Mouse (Mus musculus) embryo, embryonic 9.5 days (tissue): ENCODE results near the gene Cap2.

Experiments
- DNase-seq: peaks from one replicate; pipeline ENCODE4 v3.0.0-alpha.2; 2017; ENCODE audit errors: extremely low spot score

The Cap2 gene

DNA sequence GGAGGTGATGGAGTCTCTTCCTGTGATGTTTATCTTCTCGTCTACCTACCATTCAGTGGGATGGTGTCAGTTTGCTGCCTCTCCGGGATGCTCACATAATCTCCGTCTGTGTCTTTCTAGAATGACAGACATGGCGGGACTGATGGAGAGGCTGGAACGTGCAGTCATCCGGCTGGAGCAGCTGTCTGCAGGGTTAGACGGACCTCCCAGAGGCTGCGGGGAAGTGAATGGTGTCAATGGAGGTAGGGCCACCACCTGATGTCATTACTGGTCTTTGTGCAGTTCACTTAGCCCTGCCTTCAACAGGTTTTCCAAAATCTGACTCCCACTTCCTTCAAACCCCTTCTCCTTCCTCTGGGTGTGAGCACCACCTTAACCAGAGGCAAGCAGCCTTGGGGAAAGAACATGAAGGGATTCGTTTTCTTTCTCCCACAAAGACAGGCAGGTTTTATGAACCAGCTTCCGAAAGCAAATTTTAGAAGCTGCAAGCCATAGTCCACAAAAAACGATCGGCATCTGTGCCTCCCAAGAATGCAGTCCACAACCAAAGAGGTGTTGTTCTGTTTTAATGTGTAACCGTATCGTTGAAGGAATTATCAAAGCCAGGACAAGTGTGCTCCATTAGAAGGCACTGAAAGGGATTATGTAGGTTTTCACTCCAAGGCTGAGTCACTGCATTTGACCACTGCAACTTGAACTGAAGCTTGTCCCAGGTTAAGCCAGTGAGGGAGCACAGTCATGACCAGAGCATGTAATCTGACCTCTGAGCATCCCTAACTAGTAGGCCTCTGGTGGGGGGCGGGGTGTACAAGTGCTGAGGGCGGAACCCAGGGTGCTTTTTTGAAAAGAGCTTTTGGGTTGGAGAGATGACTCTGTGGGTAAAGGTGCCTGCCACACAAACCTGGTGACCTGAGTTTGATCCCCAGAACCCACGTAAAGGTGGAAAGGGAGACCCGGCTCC is 23.9 kb downstream of the Cap2 start:
- no peak for DNase-seq

DNA sequence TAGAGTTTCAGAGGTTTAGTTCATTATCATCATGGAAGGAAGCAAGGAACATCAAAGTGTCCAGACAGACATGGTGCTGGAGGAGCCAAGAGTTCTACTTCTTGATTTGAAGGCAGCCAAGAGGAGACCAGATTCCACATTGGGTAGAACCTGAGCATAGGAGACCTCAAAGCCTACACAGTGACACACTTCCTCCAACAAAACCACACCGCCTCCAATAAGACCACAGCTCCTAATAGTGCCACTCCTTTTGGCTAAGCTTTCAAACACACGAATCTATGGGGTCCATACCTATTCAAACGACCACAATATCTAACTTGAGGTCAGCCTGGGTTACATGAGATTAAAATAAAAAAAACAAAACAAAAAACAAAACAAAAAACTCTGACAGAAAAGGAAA is 25.0 kb downstream of the Cap2 start:
- no peak for DNase-seq

GRCm38 (mm10) chr13:46527340-46527739 is 25.7 kb downstream of the Cap2 start:
- DNase-seq: no peak

DNA sequence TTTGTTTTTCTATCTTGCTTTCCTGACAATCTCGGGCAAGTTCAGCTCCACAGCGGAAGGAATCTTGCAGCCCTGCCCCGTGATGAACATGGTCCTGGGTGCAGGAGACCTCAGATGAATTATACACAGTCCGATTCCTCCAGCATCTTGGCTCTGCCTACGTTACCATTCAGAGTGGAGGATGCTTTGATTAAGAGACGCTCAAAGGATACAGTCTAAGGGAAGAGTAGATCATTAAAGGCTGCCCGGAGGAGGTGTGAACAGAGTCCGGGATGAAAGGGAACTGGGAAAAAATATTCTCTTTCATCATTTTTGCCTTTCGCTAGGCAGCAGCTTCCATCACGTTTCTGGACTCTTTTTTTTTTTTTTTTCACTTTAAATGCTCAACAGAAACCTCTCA is 27.4 kb downstream of the Cap2 start:
- DNase-seq: no peak

- no peak for DNase-seq
Observed at GRCm38 (mm10) chr13:46530546-46530945, 28.9 kb downstream of the Cap2 start.

DNA sequence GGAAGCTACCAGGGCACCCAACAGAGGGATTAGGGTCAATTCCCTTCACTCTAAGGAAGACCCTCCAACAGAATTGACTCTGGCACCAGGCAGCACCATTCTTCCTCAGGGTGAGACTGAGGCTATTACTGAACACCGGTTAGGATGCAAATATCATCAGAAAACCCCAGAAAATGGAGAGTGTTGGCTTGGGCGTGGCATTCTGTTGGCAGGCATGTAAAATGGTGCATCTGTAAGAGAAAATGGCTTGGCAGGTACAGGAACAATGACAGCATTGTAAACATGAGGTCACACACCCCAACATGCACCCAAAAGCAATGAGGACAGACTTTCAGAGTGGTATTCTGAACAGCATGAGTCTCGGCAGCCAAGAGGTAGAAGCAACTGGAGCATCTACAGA is 30.0 kb downstream of the Cap2 start:
- DNase-seq: no peak

GRCm38 (mm10) chr13:46532276-46532675 is 30.6 kb downstream of the Cap2 start:
- DNase-seq: no peak

GRCm38 (mm10) chr13:46533342-46534129 is 31.9 kb downstream of the Cap2 start:
- DNase-seq: no peak

GRCm38 (mm10) chr13:46534171-46534968 is 32.7 kb downstream of the Cap2 start:
- DNase-seq: peak; percentile 54

- DNase-seq: no peak
Observed at GRCm38 (mm10) chr13:46534969-46535785, 33.5 kb downstream of the Cap2 start.

DNA sequence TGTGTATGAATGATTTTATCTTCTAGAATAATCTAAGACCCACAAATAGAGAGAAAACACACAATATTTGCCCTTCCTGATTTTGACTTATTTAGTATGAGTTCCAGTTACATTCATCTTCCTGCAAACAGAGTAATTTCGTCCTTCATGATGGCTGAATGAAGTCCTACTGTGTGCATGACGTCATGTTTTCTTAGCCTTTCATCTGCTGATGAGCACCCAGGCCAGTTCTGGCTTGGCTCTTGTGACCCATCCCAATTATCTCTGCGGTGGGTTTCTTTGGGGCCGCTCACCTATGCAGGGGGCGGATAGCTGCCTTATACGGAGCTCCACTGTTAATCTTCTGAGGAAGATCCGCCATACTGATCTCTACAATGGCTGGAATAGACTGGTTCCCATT is 37.6 kb downstream of the Cap2 start:
- DNase-seq: no peak

GRCm38 (mm10) chr13:46540943-46541342 is 39.3 kb downstream of the Cap2 start:
- DNase-seq: no peak

DNA sequence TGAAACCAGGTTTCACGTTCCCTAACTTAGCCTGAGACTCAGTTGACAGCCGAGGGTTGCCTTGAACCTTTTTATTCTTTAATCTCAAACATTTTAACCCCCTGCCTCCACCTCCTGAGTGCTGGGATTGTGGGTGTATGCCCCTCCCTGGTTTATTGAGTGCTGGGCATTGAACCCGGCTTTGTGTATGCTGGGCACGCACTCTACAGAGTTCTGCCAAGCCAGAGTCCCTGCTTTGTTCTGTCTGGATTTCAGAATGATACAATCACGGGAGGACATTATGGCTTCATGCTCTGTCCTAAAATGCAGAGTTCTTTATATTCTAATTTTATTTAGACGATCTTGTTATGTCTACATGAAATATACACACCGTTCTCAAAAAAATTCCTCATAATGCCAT is 41.1 kb downstream of the Cap2 start:
- no peak for DNase-seq

- DNase-seq: no peak
Observed at GRCm38 (mm10) chr13:46544608-46545007, 43.0 kb downstream of the Cap2 start.

- DNase-seq: peak; percentile 42
Observed at GRCm38 (mm10) chr13:46545081-46545480, 43.4 kb downstream of the Cap2 start.

GRCm38 (mm10) chr13:46546846-46547245 is 45.2 kb downstream of the Cap2 start:
- no peak for DNase-seq

DNA sequence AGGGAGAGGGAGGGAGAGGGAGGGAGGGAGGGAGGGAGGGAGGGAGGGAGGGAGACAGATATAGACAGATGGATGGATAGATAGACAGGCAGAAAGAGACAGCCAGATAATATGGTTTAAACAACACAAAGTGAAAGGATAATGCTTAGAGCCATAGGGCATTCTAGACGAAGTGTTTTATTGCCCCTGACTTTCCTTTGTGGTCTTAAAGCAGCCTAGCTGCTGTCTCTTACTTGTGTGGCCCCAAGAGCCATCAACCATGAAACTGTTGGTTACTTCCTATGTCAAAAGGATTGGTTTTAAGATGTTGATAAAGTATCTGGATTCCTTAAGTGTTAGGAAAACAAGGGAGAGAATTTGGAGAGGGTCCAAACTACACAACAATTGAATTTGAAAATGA is 45.6 kb downstream of the Cap2 start:
- DNase-seq: no peak

GRCm38 (mm10) chr13:46548132-46548531 is 46.5 kb downstream of the Cap2 start:
- DNase-seq: no peak

DNA sequence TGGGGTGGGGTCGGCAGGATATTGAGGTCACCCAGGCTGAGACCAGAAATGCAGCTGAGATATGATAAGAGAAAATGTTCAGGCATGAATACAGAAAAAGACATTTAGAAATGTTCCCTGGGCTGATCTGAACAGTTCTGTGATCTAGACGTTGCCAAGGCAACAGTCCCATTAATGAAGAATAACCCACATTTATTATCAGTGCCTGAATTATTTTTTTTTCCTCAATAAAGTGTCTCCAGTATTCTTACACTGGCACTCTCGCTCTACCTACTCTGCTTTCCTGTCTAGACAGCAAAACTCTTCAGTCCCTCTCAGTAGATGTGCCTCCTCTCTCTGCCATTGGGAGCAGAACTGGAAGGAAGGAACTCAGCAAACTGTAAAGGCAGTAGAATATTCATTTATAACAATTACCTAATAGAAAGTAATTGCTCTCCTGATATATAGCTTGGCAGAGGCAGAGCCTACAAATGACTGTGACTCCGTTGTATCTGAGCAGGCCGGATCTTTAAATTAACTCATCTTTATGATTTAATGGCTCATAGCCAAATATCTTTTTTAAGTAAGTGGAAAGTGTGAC is 47.0 kb downstream of the Cap2 start:
- no peak for DNase-seq

DNA sequence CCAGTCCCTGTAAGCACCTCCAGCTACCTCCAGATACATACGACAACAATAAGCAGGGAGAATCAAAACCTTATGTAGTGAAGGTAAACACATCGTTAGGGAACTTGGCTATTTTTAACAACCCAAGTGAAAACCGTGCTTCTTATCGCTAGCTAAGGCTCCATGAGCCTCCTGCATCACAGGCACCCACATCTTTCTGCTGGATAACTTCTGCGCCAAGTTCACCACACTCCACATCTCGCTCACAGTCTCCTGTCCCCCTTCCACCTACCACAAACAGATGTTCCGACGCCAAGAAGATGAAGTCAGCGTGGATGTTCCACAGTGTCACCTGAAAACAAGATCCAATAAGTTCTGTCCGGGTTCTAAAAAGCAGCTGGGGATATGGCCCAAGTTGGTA is 49.0 kb downstream of the Cap2 start:
- no peak for DNase-seq

DNA sequence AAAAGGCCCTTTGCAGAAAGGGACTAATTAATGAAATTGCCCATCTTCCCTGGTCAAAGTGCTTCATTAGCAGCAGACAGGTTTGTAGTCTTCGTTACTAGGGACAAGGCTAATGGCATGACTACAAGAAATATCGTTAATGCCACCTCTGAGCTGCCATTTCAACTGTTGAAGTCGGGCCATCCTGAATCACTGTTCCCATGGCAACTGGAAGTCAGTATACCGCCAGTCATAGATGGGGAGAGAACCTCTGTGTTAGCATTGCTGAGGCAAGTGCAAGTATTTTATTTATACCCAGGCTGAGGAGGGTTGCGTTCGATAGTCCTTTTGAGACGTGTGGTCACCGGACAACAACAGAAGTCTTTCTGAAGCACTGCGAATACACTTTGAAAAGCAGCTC is 53.1 kb downstream of the Cap2 start:
- DNase-seq: no peak
